Mouse (Mus musculus) stomach, embryonic 15.5 days (tissue): ENCODE results near the gene Zfp536. TPM values are rescaled to one million over a fixed set of nuclear protein-coding genes. Genes with fewer than 3 reads are reported as not detected.

Experiments
- ATAC-seq: fragments of 200-750 bp; cut with Nextera tagmentation; 2 replicates; pipeline ENCODE4 v1.8.0; 2017; ENCODE audit warnings: low read depth, moderate number of reproducible peaks, moderate TSS enrichment; ENCODE audit not compliant: insufficient read depth, low FRiP score
- H3K27ac ChIP-seq: fragments of 300-500 bp; sonication (generic); 2 replicates; pipeline ENCODE4 v1.5.1; 2015; ENCODE audit warnings: mild to moderate bottlenecking, inconsistent platforms
- H3K27me3 ChIP-seq: fragments of 300-500 bp; sonication (generic); replicated peaks from 2 replicates; pipeline ENCODE4 v1.6.1; 2015; ENCODE audit warnings: inconsistent platforms
- H3K36me3 ChIP-seq: fragments of 300-500 bp; sonication (generic); 2 replicates; pipeline ENCODE4 v1.6.1; 2015; ENCODE audit warnings: inconsistent platforms
- H3K4me1 ChIP-seq: fragments of 300-500 bp; sonication (generic); 2 replicates; pipeline ENCODE4 v1.6.1; 2015; ENCODE audit warnings: inconsistent platforms
- H3K4me2 ChIP-seq: fragments of 300-500 bp; sonication (generic); 2 replicates; pipeline ENCODE4 v1.6.1; 2015; ENCODE audit warnings: mild to moderate bottlenecking, inconsistent platforms
- H3K4me3 ChIP-seq: fragments of 300-500 bp; sonication (generic); replicated peaks from 2 replicates; pipeline ENCODE4 v1.5.1; 2015; ENCODE audit warnings: inconsistent platforms
- H3K9ac ChIP-seq: fragments of 300-500 bp; sonication (generic); 2 replicates; pipeline ENCODE4 v1.6.1; 2015; ENCODE audit warnings: inconsistent platforms
- H3K9me3 ChIP-seq: fragments of 300-500 bp; sonication (generic); 2 replicates; pipeline ENCODE4 v1.6.1; 2016; ENCODE audit warnings: inconsistent platforms
- WGBS: fragments of 180-500 bp; shearing (Covaris S2); methylation state at CpG from one replicate; pipeline ENCODE4 v1.1.7; 2015; 5-methylcytosine and 5-hydroxymethylcytosine counted together
- polyA plus RNA-seq: library from polyadenylated mRNA; unstranded; fragments of >200 nt; fragmentation: Nextera tagmentation; extraction: Ambion mirVana; gene quantifications from 2 replicates; pipeline ENCODE4 v1.2.1, GENCODE M21; 2015

Zfp536 gene
- polyA plus RNA-seq, 1 experiment from 2014 or later: 14.0 TPM

DNA sequence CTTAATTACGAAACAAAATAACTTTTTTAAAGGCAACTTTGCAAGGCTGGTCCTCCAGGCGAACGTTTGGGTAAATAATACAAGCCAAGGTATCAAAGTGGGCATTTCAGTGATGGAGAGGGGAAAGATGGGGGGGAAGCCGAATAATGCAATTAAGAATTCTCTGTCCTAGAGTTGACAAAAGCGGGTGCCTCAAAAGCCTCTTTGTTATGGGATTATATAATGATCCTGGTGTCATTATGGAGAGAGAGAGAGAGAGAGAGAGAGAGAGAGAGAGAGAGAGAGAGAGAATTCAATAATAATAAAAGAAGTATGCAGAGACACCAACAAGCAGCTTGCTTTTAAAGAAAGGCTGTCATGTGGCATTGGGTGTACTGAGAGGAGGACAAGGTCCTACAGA, 465 bp upstream of the Zfp536 start:
- H3K4me1 ChIP-seq: peaks cover 15% of the 10 kb centered on the region
- ATAC-seq: no peak
- H3K36me3 ChIP-seq: no peaks in the 10 kb centered on the region
- H3K27ac ChIP-seq: no peak overlapping the region
- H3K4me2 ChIP-seq: no peak overlapping the region
- H3K9ac ChIP-seq: no peak overlapping the region
- H3K27me3 ChIP-seq: peaks cover 45% of the 10 kb centered on the region
- H3K4me3 ChIP-seq: no peak overlapping the region
- 26% methylated on average over 5 of the region's 5 CpGs for WGBS
- no peaks in the 10 kb centered on the region for H3K9me3 ChIP-seq

DNA sequence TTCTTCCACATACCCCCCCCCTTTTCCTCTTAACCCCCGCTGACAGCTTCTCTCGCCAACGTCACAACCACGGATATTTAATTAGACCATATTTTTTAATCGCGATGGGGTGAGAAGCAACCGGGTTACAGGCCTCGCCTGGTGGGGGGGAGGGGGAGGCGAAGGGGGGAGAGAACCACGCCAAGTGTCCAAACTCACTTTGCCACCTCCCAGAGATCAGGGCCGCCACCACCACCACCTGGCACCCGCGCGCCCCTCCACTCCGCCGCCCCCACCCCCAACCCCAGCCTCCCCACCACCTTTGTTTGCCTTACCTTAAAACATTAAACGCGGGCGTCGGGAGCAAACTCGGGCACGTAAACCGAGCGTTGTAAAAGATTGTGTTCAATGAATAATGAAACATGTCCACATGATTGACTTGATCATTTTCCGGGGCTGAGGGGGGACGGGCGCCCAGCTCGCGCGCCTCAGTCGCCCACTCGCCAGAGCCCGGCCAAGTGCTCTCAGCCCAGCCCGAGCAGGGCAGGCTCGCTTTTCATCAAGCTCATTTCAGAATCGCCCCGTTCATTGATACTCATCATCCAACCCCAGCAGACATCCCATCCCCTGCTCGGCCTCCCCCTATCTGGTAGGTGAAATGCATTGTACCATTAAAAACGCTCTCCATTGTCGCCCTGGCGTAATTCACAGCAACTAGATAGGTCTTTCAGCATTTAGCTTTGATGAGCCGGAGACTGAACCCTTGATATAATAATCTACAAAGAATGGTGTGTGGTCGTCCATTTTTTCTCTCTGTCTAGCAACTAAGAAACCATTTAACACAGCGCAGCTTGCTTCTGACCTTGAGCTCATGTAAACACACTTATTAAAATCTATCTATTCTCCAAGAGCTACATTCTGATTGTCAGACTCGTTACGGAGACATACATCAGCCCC, 797 bp downstream of the Zfp536 start:
- no peak for ATAC-seq
- peaks cover 54% of the 10 kb centered on the region for H3K27me3 ChIP-seq
- peak overlapping the region; percentile 99 for H3K4me2 ChIP-seq
- H3K9me3 ChIP-seq: no peaks in the 10 kb centered on the region
- H3K36me3 ChIP-seq: no peaks in the 10 kb centered on the region
- peak overlapping the region; percentile 79; the same call in 1 of the 2 replicates for H3K27ac ChIP-seq
- peak overlapping the region; percentile 57 for H3K4me3 ChIP-seq
- H3K9ac ChIP-seq: no peak overlapping the region
- H3K4me1 ChIP-seq: peaks cover 15% of the 10 kb centered on the region
- WGBS: under 1% methylated on average over 46 of the region's 46 CpGs

- ATAC-seq: peak; percentile 25; the same call in 1 of the 2 replicates
- 1% methylated on average over 60 of the region's 75 CpGs for WGBS
- peak overlapping the region; percentile 57 for H3K4me3 ChIP-seq
- H3K36me3 ChIP-seq: no peaks in the 10 kb centered on the region
- H3K27ac ChIP-seq: peak overlapping the region; percentile 79
- H3K9me3 ChIP-seq: no peaks in the 10 kb centered on the region
- peaks cover 15% of the 10 kb centered on the region for H3K4me1 ChIP-seq
- H3K9ac ChIP-seq: peak overlapping the region; percentile 65; the same call in 1 of the 2 replicates
- H3K27me3 ChIP-seq: peaks cover 55% of the 10 kb centered on the region
- H3K4me2 ChIP-seq: peak overlapping the region; percentile 99
Observed at GRCm38 (mm10) chr7:37771491-37772375, 1.7 kb downstream of the Zfp536 start.

DNA sequence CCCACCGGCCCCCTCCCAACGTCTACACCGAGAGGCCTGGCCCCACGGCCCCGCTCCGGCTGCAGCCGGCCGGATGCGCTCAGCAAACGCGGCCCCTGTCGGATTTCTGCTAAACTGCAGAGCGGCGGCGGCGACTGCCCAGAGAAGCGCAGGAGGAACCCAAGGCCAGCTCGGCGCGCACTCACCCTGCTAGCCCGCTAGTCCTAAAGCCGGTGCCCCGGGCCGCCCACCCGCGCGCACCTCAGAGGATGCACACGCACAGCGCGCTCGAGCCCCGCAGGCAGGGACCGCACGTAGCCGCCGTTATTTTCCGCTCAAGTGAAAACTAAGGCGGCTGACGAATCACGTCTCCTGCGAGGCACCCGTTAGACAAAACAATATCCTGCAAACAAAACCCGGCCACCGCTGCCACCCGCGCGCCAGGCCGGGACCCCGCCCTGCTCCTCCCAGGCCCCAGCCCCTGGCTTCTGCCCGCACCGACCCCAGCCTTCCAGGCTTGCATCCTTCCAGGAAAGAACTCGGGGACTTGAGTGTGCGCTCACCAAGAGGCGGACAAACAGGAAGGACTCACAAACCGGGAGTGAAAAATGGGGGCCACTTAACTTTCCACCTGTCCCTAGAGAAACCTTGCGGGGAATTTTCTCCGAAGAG, 2.9 kb downstream of the Zfp536 start:
- peak; percentile 63 for ATAC-seq
- no peaks in the 10 kb centered on the region for H3K9me3 ChIP-seq
- peaks cover 63% of the 10 kb centered on the region for H3K27me3 ChIP-seq
- peak overlapping the region; percentile 74 for H3K27ac ChIP-seq
- peak overlapping the region; percentile 51 for H3K4me3 ChIP-seq
- peak overlapping the region; percentile 29 for H3K9ac ChIP-seq
- no peaks in the 10 kb centered on the region for H3K36me3 ChIP-seq
- H3K4me2 ChIP-seq: peak overlapping the region; percentile 99
- under 1% methylated on average over 57 of the region's 57 CpGs for WGBS
- H3K4me1 ChIP-seq: peaks cover 15% of the 10 kb centered on the region

GRCm38 (mm10) chr7:37769526-37770399, 3.7 kb downstream of the Zfp536 start:
- Histone ChIP-seq H3K27ac (peak overlapping the region; percentile 74), H3K27me3 (peaks cover 57% of the 10 kb centered on the region), H3K9me3 (no peaks in the 10 kb centered on the region), H3K4me3 (peak overlapping the region; percentile 51), H3K9ac (peak overlapping the region; percentile 32; the same call in 1 of the 2 replicates), H3K4me2 (peak overlapping the region; percentile 99), H3K36me3 (no peaks in the 10 kb centered on the region), H3K4me1 (peaks cover 15% of the 10 kb centered on the region)
- WGBS: 1% methylated on average over 53 of the region's 53 CpGs
- peak; percentile 54 for ATAC-seq

DNA sequence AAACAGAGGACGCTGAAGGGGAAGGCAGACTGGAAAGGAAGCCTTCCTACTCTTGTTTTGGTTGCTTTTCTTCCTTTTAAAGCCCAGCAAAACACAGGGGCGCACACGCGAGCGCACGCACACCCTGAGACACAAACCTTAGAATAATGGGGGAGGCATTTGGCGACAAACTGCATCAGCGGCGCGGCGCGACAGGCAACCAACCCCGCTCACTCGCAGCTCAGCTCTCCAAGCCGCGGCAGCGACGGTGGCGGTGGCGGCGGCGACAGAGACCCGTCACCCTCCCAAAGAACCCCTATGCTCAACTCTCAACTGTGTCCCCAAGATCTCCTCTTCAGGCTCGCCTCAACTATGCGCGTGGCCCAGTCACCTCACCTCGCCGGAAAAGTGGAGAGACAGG, 4.4 kb downstream of the Zfp536 start:
- H3K9me3 ChIP-seq: no peaks in the 10 kb centered on the region
- H3K27ac ChIP-seq: no peak overlapping the region
- H3K4me1 ChIP-seq: peaks cover 15% of the 10 kb centered on the region
- H3K36me3 ChIP-seq: no peaks in the 10 kb centered on the region
- WGBS: 3% methylated on average over 28 of the region's 28 CpGs
- H3K4me2 ChIP-seq: peak overlapping the region; percentile 99
- ATAC-seq: no peak
- peak overlapping the region; percentile 51 for H3K4me3 ChIP-seq
- peaks cover 52% of the 10 kb centered on the region for H3K27me3 ChIP-seq
- 0 out of 2 replicates have a peak overlapping the region, but pooled peaks have one; percentile 2 for H3K9ac ChIP-seq

DNA sequence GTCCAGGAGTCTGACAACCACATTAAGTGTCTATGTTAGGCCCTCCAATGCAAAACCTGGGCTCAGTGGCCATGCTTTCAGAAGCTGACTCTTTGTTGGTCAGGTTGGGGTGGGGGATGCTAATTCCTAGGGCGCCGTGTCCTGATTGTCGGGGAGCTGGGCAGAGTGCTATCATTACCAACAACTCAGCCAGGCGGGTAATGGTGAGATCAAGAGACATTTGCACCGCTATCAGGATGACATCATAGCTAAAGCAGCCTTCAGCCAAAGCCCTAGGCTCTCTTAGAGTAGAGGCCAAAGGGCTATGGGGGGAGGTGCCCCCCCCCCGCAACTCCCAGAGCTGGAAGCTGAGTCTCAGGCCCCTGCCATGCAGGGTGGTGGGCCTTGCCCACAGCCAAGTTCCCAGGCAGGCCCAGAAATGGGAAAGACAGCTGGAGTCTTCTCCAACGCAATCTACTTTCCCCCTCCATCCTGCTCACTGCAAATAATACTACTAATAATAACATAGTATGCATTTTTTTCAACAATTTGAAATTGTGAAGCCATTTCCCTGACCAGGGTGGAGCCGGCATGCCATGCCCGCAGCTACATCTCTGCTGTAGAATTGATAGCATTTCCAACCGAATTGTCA, 5.0 kb downstream of the Zfp536 start:
- H3K27ac ChIP-seq: no peak overlapping the region
- no peak overlapping the region for H3K9ac ChIP-seq
- H3K36me3 ChIP-seq: no peaks in the 10 kb centered on the region
- no peaks in the 10 kb centered on the region for H3K9me3 ChIP-seq
- H3K27me3 ChIP-seq: peaks cover 52% of the 10 kb centered on the region
- peaks cover 15% of the 10 kb centered on the region for H3K4me1 ChIP-seq
- peak overlapping the region; percentile 99 for H3K4me2 ChIP-seq
- no peak for ATAC-seq
- peak overlapping the region; percentile 51 for H3K4me3 ChIP-seq
- 10% methylated on average over 10 of the region's 10 CpGs for WGBS

- WGBS: 84% methylated on average over 5 of the region's 5 CpGs
- ATAC-seq: no peak
- Histone ChIP-seq H3K4me3 (no peak overlapping the region), H3K4me1 (no peaks in the 10 kb centered on the region), H3K36me3 (no peaks in the 10 kb centered on the region), H3K9me3 (no peaks in the 10 kb centered on the region), H3K27me3 (no peaks in the 10 kb centered on the region), H3K4me2 (no peak overlapping the region), H3K9ac (no peak overlapping the region), H3K27ac (no peak overlapping the region)
Observed at GRCm38 (mm10) chr7:37758886-37759285, 14.6 kb downstream of the Zfp536 start.

- H3K27me3 ChIP-seq: no peaks in the 10 kb centered on the region
- no peaks in the 10 kb centered on the region for H3K9me3 ChIP-seq
- WGBS: 76% methylated on average over 1 of the region's 1 CpGs
- H3K9ac ChIP-seq: no peak overlapping the region
- H3K4me3 ChIP-seq: no peak overlapping the region
- ATAC-seq: no peak
- H3K27ac ChIP-seq: no peak overlapping the region
- H3K36me3 ChIP-seq: no peaks in the 10 kb centered on the region
- no peak overlapping the region for H3K4me2 ChIP-seq
- peaks cover 4% of the 10 kb centered on the region; the same call in 1 of the 2 replicates for H3K4me1 ChIP-seq
Observed at GRCm38 (mm10) chr7:37753024-37753423, 20.4 kb downstream of the Zfp536 start.

- 46% methylated on average over 12 of the region's 13 CpGs for WGBS
- Histone ChIP-seq H3K4me2 (no peak overlapping the region), H3K4me3 (no peak overlapping the region), H3K27me3 (no peaks in the 10 kb centered on the region), H3K36me3 (no peaks in the 10 kb centered on the region), H3K27ac (no peak overlapping the region), H3K9me3 (no peaks in the 10 kb centered on the region), H3K9ac (no peak overlapping the region), H3K4me1 (peaks cover 4% of the 10 kb centered on the region; the same call in 1 of the 2 replicates)
- ATAC-seq: no peak
Observed at GRCm38 (mm10) chr7:37746133-37746761, 27.2 kb downstream of the Zfp536 start.
